Mouse (Mus musculus) liver, adult 2 months (tissue): Measurements from ENCODE around the gene Sema4c. TPM values are rescaled to one million over a fixed set of nuclear protein-coding genes. Genes with fewer than 3 reads are reported as not detected.
"Not testable (repeated sequence)": the region's sequence is repeated elsewhere in the genome, so short reads cannot be mapped to it uniquely, and the experiment has no call there.

Experiments used
- DNase-seq: peaks from one replicate; pipeline ENCODE4 v3.0.0-alpha.2; 2011; ENCODE audit warnings: low read depth, low spot score; ENCODE audit errors: extremely low read depth
- H3K27ac ChIP-seq: fragments of 200-500 bp; replicated peaks from 2 replicates; pipeline ENCODE4 v1.5.1; 2012; ENCODE audit warnings: low read depth, mild to moderate bottlenecking, control low read depth, inconsistent platforms, low read length; ENCODE audit not compliant: insufficient read depth
- H3K27me3 ChIP-seq: fragments of 200-500 bp; 2 replicates; pipeline ENCODE4 v1.6.1; 2012; ENCODE audit warnings: mild to moderate bottlenecking, moderate library complexity, low read length, inconsistent platforms; ENCODE audit not compliant: control insufficient read depth, insufficient read depth
- H3K36me3 ChIP-seq: fragments of 200-500 bp; 2 replicates; pipeline ENCODE4 v1.6.1; 2012; ENCODE audit warnings: low read length, inconsistent platforms; ENCODE audit not compliant: control insufficient read depth, insufficient read depth
- H3K4me1 ChIP-seq: fragments of 200-500 bp; 2 replicates; pipeline ENCODE4 v1.6.1; 2011; ENCODE audit warnings: low read length; ENCODE audit not compliant: control insufficient read depth, insufficient read depth
- H3K4me3 ChIP-seq: fragments of 200-500 bp; 2 replicates; pipeline ENCODE4 v1.5.1; 2011; ENCODE audit warnings: low read depth, mild to moderate bottlenecking, control low read depth, low read length, moderate library complexity; ENCODE audit not compliant: insufficient read depth
- H3K79me2 ChIP-seq: fragments of 200-500 bp; 2 replicates; pipeline ENCODE4 v1.6.1; 2012; ENCODE audit warnings: inconsistent platforms, mild to moderate bottlenecking, low read length, moderate library complexity; ENCODE audit not compliant: control insufficient read depth, insufficient read depth
- H3K9ac ChIP-seq: fragments of 200-500 bp; 2 replicates; pipeline ENCODE4 v1.6.1; 2012; ENCODE audit warnings: low read depth, mild to moderate bottlenecking, control low read depth, inconsistent platforms, low read length
- CTCF ChIP-seq: fragments of 200-500 bp; IDR thresholded peaks from 2 replicates; pipeline ENCODE4 v1.5.1; 2011; ENCODE audit warnings: low read depth, low read length, control low read depth
- POLR2A ChIP-seq: fragments of 200-500 bp; IDR thresholded peaks from 2 replicates; pipeline ENCODE4 v1.6.1; 2011; ENCODE audit warnings: low read length, control low read depth; ENCODE audit not compliant: insufficient read depth; ENCODE audit errors: extremely low read depth
- WGBS: fragments of 180-500 bp; shearing (Covaris S2); methylation state at CpG from one replicate; pipeline ENCODE4 v1.1.7; 2018; 5-methylcytosine and 5-hydroxymethylcytosine counted together
- polyA plus RNA-seq: library from polyadenylated mRNA; depleted of rRNA; stranded (reverse); fragments of >200 nt; gene quantifications from 2 replicates; pipeline ENCODE4 v1.2.3, GENCODE M21; 2012
- total RNA-seq: library from RNA; depleted of rRNA; stranded (reverse); fragments of >200 nt; gene quantifications from 2 replicates; pipeline ENCODE4 v1.2.3, GENCODE M21; 2014

Sema4c gene
- total and polyA plus RNA-seq, 2 experiments: 1.5 to 2.4 TPM

DNA sequence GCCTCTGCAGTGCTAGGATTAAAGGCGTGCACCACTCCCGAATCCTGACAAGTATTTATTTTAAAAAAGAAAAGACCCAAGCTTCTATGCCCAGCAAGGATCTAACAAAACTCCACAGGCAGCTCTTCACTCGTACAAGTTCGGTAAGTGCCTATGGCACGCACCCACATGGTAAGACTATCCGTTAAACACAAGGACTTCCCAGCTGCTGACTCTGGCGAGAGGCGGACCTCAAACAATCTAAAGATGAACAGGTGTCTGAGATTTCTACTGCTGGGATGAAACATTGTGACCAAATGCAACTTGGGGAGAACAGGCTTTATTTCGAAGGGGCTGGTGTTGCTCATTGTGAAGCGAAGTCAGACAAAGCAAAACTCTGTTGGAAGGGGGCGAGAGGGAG lies 18.0 kb downstream of the Sema4c start:
- H3K27ac ChIP-seq: no peak overlapping the region
- peaks cover 22% of the 10 kb centered on the region for H3K4me1 ChIP-seq
- H3K4me3 ChIP-seq: no peak overlapping the region
- H3K9ac ChIP-seq: no peak overlapping the region
- H3K79me2 ChIP-seq: no peaks in the 10 kb centered on the region
- H3K36me3 ChIP-seq: no peaks in the 10 kb centered on the region
- no peaks in the 10 kb centered on the region for H3K27me3 ChIP-seq
- no peak for DNase-seq
- 93% methylated on average over 11 of the region's 11 CpGs for WGBS
- TF ChIP-seq CTCF: no peak
- no peak for TF ChIP-seq POLR2A

DNA sequence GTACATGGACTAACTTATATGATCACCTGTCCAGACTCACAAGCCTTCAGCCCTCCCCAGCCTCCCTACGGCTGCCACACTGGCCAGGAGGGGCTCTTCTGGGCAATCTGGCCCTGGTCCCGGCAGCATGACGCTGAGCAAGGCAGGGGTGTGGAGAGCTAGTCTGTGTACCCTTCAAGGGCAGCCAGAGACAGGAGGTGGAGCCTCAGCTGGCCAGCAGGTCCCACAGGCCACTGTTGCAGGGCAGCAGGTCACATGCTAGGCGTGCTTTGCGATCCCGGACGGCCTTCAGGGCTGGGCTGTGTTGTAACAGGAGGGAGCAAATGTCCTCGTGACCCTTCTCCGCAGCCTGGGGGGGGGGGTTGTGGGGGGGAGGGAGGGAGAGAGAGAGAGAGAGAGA lies 19.0 kb downstream of the Sema4c start, which contains the start of gene Gm42417:
TSS of gene Gm42417 (minus strand) at position 244 of the 400 bp plus-strand sequence.
- no peaks in the 10 kb centered on the region for H3K79me2 ChIP-seq
- H3K4me1 ChIP-seq: peaks cover 22% of the 10 kb centered on the region
- no peaks in the 10 kb centered on the region for H3K27me3 ChIP-seq
- peak within 1 kb of the TSS; percentile 43 for H3K27ac ChIP-seq
- no peak within 1 kb of the TSS for H3K4me3 ChIP-seq
- H3K9ac ChIP-seq: no peak within 1 kb of the TSS
- peak; percentile 94 for DNase-seq
- no peaks in the 10 kb centered on the region for H3K36me3 ChIP-seq
- WGBS: 9% methylated on average over 9 of the region's 9 CpGs
- TF ChIP-seq POLR2A (no peak), CTCF (no peak)

DNA sequence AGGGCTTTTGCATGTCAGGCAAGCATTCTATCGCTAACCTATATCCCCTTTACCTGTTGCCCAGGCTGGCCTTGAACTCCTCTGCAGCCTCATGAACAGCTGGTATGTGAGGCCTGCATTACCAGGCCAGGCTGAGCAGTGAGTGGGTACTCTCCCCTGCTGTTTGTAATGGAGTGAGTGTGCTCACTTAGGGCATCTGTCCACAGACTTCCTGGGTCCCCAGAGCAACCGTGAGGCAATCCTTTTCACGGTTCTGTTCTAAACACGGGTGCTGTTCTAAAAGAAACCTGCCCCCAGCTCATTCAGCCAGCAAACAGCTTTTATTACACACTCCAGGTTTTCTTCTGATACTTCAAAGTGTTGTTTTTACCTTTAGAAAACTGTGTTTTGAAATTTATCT lies 19.4 kb downstream of the Sema4c start:
- no peaks in the 10 kb centered on the region for H3K79me2 ChIP-seq
- H3K4me3 ChIP-seq: no peak overlapping the region
- no peak for TF ChIP-seq POLR2A
- no peak for TF ChIP-seq CTCF
- H3K27ac ChIP-seq: peak overlapping the region; percentile 43
- H3K9ac ChIP-seq: no peak overlapping the region
- peaks cover 22% of the 10 kb centered on the region for H3K4me1 ChIP-seq
- no peaks in the 10 kb centered on the region for H3K36me3 ChIP-seq
- H3K27me3 ChIP-seq: no peaks in the 10 kb centered on the region
- no peak for DNase-seq
- WGBS: 36% methylated on average over 4 of the region's 4 CpGs

DNA sequence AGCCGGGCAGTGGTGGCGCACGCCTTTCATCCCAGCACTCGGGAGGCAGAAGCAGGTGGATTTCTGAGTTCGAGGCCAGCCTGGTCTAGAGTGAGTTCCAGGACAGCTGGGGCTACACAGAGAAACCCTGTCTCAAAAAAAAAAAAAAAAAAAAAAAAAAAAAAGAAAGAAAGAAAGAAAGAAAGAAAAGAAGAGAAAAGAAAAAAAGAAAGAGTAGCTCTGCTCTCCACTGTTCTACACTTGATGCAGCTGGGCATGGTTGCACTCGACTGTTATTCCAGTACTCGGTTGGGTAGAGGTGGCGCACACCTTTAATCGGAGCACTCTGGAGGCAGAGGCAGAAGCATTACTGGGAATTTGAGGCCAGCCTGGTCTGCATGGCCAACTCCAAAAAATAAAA lies 21.4 kb downstream of the Sema4c start, which contains the start of gene Ankrd23:
TSS of gene Ankrd23 (minus strand) at position 101 of the 400 bp plus-strand sequence.
- H3K9ac ChIP-seq, H3K36me3 ChIP-seq, DNase-seq, H3K79me2 ChIP-seq, H3K27me3 ChIP-seq, H3K4me3 ChIP-seq: not testable (repeated sequence)
- 85% methylated on average over 9 of the region's 9 CpGs for WGBS
- Histone ChIP-seq H3K27ac (peak within 1 kb of the TSS; percentile 17), H3K4me1 (peaks cover 22% of the 10 kb centered on the region)

DNA sequence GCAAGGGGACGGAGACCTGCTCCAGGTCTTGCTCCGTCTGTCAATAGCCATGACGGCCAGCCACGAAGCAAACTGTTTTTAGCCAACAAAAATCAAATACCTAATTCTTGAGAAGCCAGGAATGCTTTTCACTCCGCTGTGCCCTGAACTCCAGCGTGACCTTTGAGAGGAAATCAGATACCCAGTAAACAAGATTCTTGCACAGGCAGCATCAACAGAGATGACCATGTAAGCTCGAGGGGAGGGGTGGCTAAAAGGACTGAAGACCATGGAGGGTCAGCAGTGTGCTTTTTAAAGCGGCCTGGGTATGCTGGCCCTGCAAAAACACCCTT lies 21.8 kb downstream of the Sema4c start:
- Histone ChIP-seq H3K79me2 (no peaks in the 10 kb centered on the region), H3K27me3 (no peaks in the 10 kb centered on the region), H3K4me1 (peaks cover 22% of the 10 kb centered on the region), H3K4me3 (no peak overlapping the region), H3K36me3 (no peaks in the 10 kb centered on the region), H3K27ac (peak overlapping the region; percentile 17), H3K9ac (no peak overlapping the region)
- peak; percentile 65 for DNase-seq
- WGBS: 30% methylated on average over 8 of the region's 8 CpGs
- no peak for TF ChIP-seq POLR2A

DNA sequence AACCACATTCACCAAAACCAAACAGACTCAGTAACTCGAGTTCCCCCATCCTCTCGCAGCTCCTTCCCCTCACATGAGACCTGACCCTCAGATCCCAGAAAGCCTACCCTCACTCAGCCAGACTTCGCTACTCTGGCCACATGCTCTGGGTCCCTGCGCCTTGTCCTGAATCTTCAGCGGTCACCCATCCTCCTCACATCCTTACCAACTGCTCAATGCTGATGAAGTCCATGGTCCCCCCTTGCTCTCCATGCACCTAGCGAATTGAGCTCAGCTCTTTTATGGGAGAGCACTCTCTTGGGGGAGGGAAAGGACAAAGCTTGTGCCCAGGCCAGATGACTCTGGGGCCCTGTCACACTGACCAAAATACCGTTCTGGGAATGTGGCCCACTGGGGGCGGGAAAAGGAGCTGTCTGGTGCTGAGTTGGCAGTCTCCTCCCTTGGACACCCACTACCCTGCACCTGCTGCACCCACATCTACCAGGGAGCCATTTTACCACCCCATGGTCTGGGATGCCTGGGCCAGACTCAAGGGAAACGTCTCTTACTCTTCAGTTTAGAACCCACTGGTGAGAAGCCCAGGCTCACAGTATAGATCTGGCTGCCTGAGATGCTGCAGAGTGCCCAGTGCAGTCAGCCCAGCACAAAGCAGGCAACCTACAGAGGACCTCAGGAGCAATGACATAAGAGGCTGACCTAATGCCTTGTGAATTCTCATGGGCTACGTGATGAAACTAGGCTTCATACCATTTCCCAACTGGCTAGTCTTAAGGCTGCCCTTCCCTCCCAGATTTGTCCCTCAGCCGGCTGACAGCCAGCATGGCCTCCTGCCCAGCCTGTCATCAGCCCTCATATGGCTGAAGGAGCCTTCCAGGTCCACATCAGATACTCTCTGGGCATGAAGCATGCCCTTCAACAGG lies 22.4 kb downstream of the Sema4c start:
- Histone ChIP-seq H3K36me3 (no peaks in the 10 kb centered on the region), H3K9ac (no peak overlapping the region), H3K27me3 (no peaks in the 10 kb centered on the region), H3K4me3 (no peak overlapping the region), H3K27ac (peak overlapping the region; percentile 17; the same call in 1 of the 2 replicates), H3K4me1 (peaks cover 22% of the 10 kb centered on the region), H3K79me2 (no peaks in the 10 kb centered on the region)
- no peak for TF ChIP-seq CTCF
- TF ChIP-seq POLR2A: no peak
- 68% methylated on average over 11 of the region's 11 CpGs for WGBS
- DNase-seq: no peak
